Mouse (Mus musculus) kidney, embryonic 14.5 days (tissue): ENCODE results near the gene Alpk1. TPM values are rescaled to one million over a fixed set of nuclear protein-coding genes. Genes with fewer than 3 reads are reported as not detected.

Experiments used
- ATAC-seq: fragments of 200-750 bp; cut with Nextera tagmentation; 2 replicates; pipeline ENCODE4 v1.8.0; 2017; ENCODE audit warnings: moderate number of reproducible peaks, mild to moderate bottlenecking, moderate TSS enrichment, moderate library complexity; ENCODE audit not compliant: low FRiP score, low TSS enrichment
- H3K27ac ChIP-seq: fragments of 300-500 bp; sonication (generic); 2 replicates; pipeline ENCODE4 v1.5.1; 2014; ENCODE audit warnings: low read depth, mild to moderate bottlenecking, low read length, moderate library complexity, mixed read lengths
- H3K27me3 ChIP-seq: fragments of 300-500 bp; sonication (generic); 2 replicates; pipeline ENCODE4 v1.6.1; 2014; ENCODE audit warnings: mild to moderate bottlenecking, low read length; ENCODE audit not compliant: control insufficient read depth, insufficient read depth
- H3K36me3 ChIP-seq: fragments of 300-500 bp; sonication (generic); 2 replicates; pipeline ENCODE4 v1.6.1; 2014; ENCODE audit warnings: low read length, mixed read lengths; ENCODE audit not compliant: control insufficient read depth, insufficient read depth
- H3K4me1 ChIP-seq: fragments of 300-500 bp; sonication (generic); 2 replicates; pipeline ENCODE4 v1.6.1; 2014; ENCODE audit warnings: low read length, mixed read lengths; ENCODE audit not compliant: control insufficient read depth, insufficient read depth
- H3K4me2 ChIP-seq: fragments of 300-500 bp; sonication (generic); replicated peaks from 2 replicates; pipeline ENCODE4 v1.6.1; 2014; ENCODE audit warnings: low read depth, mild to moderate bottlenecking, low read length
- H3K4me3 ChIP-seq: fragments of 300-500 bp; sonication (generic); 2 replicates; pipeline ENCODE4 v1.5.1; 2014; ENCODE audit warnings: mild to moderate bottlenecking, low read length
- H3K9ac ChIP-seq: fragments of 300-500 bp; sonication (generic); 2 replicates; pipeline ENCODE4 v1.6.1; 2014; ENCODE audit warnings: low read depth, mild to moderate bottlenecking, low read length, moderate library complexity
- H3K9me3 ChIP-seq: fragments of 300-500 bp; sonication (generic); 2 replicates; pipeline ENCODE4 v1.6.1; 2016; ENCODE audit warnings: low read length; ENCODE audit not compliant: control insufficient read depth
- WGBS: fragments of 180-500 bp; shearing (Covaris S2); extraction: QIAGEN DNeasy Blood & Tissue Kit; methylation state at CpG from one replicate; pipeline ENCODE4 v1.1.7; 2014; 5-methylcytosine and 5-hydroxymethylcytosine counted together
- polyA plus RNA-seq: library from polyadenylated mRNA; unstranded; fragments of >200 nt; fragmentation: Nextera tagmentation; extraction: Ambion mirVana; gene quantifications from 2 replicates; pipeline ENCODE4 v1.2.1, GENCODE M21; 2014

Alpk1 gene
- polyA plus RNA-seq, 1 experiment from 2014 or later = 1.2 TPM

DNA sequence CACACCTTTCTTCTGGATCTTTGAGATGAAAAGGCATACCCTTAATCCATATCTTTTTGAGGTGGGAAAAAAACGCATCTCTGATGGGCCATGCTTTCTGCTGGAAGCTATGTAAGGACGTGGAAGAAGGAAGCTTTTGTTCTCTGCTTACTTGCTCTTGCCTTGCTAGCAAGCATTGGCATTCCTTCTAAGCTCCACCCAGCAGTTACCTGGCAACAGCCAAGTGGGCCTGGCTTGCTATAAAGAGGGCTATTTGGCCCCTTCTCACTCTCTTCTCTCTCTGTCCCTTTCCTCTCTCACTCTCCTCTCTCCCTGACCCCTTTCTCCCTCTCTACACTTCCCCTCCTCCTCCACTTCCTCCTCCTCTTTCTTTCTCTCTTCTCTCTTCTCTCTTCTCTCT, 63.6 kb downstream of the Alpk1 start:
- no peak overlapping the region for H3K4me2 ChIP-seq
- H3K27ac ChIP-seq = no peak overlapping the region
- no peak overlapping the region for H3K9ac ChIP-seq
- H3K4me1 ChIP-seq = no peaks in the 10 kb centered on the region
- H3K36me3 ChIP-seq = no peaks in the 10 kb centered on the region
- no peaks in the 10 kb centered on the region for H3K9me3 ChIP-seq
- ATAC-seq = no peak
- no peak overlapping the region for H3K4me3 ChIP-seq
- H3K27me3 ChIP-seq = no peaks in the 10 kb centered on the region
- 33% methylated on average over 2 of the region's 2 CpGs for WGBS

DNA sequence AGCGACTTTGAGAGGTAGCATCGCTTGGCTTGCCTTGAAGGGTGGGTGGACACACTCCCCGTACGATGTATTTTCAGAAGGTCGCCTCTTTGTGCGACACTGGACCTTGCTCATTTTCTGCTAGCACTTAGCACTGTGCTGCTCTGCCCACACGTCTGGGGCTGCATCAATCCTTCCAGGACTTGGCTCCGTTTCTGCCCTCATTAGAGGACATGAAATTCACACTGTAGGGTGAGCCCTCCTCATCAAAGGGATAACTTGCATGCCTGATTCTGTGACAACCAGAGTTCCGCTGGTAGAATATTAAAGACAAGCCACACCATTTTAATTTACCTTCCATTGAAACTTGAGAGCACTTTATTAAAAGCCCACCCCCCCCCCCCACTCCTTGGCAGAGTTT, 67.2 kb downstream of the Alpk1 start:
- Histone ChIP-seq H3K36me3 (no peaks in the 10 kb centered on the region), H3K27ac (no peak overlapping the region), H3K4me1 (no peaks in the 10 kb centered on the region), H3K9me3 (no peaks in the 10 kb centered on the region), H3K4me2 (no peak overlapping the region), H3K27me3 (no peaks in the 10 kb centered on the region), H3K9ac (no peak overlapping the region), H3K4me3 (no peak overlapping the region)
- 32% methylated on average over 9 of the region's 9 CpGs for WGBS
- no peak for ATAC-seq

- no peak overlapping the region for H3K4me3 ChIP-seq
- H3K4me1 ChIP-seq = no peaks in the 10 kb centered on the region
- ATAC-seq = no peak
- no peaks in the 10 kb centered on the region for H3K36me3 ChIP-seq
- 91% methylated on average over 3 of the region's 3 CpGs for WGBS
- no peaks in the 10 kb centered on the region for H3K9me3 ChIP-seq
- no peaks in the 10 kb centered on the region for H3K27me3 ChIP-seq
- H3K27ac ChIP-seq = no peak overlapping the region
- H3K9ac ChIP-seq = no peak overlapping the region
- H3K4me2 ChIP-seq = no peak overlapping the region
Observed at GRCm38 (mm10) chr3:127711536-127711935, 68.8 kb downstream of the Alpk1 start.

GRCm38 (mm10) chr3:127707089-127707485, 73.2 kb downstream of the Alpk1 start:
- Histone ChIP-seq H3K4me3 (no peak overlapping the region), H3K4me1 (no peaks in the 10 kb centered on the region), H3K4me2 (no peak overlapping the region), H3K9ac (no peak overlapping the region), H3K9me3 (no peaks in the 10 kb centered on the region), H3K27ac (no peak overlapping the region), H3K36me3 (no peaks in the 10 kb centered on the region), H3K27me3 (no peaks in the 10 kb centered on the region)
- no peak for ATAC-seq
- WGBS = 82% methylated on average over 5 of the region's 5 CpGs

DNA sequence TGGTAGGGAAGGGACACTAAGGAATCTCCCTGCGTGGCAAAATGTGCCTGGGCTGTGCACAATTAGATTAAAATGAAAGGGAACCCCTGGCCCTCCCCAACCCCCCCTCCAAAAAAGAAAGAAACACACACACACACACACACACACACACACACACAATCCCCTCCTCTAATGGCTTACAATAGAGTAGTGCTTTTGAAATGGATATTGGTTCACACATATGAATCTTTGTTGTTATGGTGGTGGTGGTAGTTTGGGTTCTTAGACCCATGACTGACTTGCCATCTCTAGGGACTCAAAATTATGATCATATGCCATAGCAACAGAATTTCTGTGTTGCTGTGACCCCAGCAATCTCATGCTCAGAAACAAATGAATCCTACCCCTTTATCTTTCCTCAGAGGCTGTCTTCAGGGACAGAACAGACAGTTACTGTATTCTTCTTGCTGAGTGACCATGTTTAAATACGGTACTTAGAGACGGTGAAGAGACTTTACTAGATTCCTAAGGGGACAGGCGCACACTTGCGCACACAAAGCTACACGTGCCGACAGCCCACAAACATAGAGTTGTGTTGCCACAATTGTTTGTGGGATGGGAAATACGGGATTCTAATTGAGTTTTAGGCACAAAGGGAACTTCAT, 73.8 kb downstream of the Alpk1 start:
- Histone ChIP-seq H3K36me3 (no peaks in the 10 kb centered on the region), H3K27ac (no peak overlapping the region), H3K4me2 (peak overlapping the region; percentile 39), H3K9me3 (no peaks in the 10 kb centered on the region), H3K4me3 (peak overlapping the region; percentile 25; the same call in 1 of the 2 replicates), H3K9ac (no peak overlapping the region), H3K4me1 (no peaks in the 10 kb centered on the region), H3K27me3 (no peaks in the 10 kb centered on the region)
- WGBS = 79% methylated on average over 8 of the region's 8 CpGs
- no peak for ATAC-seq

DNA sequence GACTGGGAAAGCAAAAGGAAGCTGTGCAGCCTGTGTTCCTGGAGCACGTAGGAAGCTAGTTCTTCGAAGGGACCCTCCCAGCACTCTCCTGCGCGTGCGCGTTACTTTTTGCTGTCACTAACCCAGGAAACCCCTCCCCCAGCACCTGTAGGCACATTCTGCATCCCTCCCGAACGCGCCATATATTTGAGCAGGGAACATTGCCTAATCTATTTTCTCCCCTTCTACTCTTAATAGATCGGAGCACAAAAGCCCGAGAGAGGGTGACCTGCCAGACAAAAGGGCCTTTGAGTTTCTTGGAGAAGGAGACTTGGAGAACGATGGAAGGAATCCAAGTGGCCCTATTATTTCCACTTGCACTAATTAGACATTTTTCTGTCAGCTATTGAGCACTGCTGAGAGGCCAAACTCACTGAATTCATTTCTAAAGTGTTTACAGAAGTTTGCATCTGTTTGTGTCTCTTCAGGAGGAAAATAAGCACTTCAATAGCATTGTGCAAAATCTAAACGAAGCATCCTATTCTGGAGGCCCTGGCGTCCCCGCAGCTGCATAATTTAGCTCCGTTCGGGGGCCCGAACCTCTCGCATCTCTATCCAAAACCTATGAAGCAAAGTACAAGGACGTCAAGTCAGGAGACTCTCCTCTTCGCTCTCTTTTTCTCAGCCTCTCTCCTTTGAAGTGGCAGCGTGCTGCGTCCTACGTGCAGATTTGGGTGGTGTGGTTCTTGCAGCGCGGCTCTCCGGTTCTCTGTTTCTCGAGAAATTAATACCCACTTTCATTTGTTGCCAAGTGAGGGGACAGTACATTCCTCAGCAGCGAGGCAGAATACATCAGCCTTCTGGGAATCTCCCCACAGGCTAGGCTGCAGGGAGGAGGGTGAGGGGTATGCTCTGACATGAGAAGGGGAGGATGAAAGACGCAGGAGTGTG, 74.5 kb downstream of the Alpk1 start:
- Histone ChIP-seq H3K9ac (no peak overlapping the region), H3K27ac (no peak overlapping the region), H3K36me3 (no peaks in the 10 kb centered on the region), H3K9me3 (no peaks in the 10 kb centered on the region), H3K27me3 (no peaks in the 10 kb centered on the region), H3K4me1 (no peaks in the 10 kb centered on the region), H3K4me2 (peak overlapping the region; percentile 39), H3K4me3 (peak overlapping the region; percentile 25)
- 11% methylated on average over 30 of the region's 30 CpGs for WGBS
- peak; percentile 82 for ATAC-seq

GRCm38 (mm10) chr3:127705139-127705514, 75.2 kb downstream of the Alpk1 start:
- WGBS = 52% methylated on average over 11 of the region's 11 CpGs
- Histone ChIP-seq H3K36me3 (no peaks in the 10 kb centered on the region), H3K4me1 (no peaks in the 10 kb centered on the region), H3K9ac (no peak overlapping the region), H3K27ac (no peak overlapping the region), H3K4me3 (peak overlapping the region; percentile 25), H3K9me3 (no peaks in the 10 kb centered on the region), H3K27me3 (no peaks in the 10 kb centered on the region), H3K4me2 (peak overlapping the region; percentile 39)
- peak; percentile 41; the same call in 1 of the 2 replicates for ATAC-seq

DNA sequence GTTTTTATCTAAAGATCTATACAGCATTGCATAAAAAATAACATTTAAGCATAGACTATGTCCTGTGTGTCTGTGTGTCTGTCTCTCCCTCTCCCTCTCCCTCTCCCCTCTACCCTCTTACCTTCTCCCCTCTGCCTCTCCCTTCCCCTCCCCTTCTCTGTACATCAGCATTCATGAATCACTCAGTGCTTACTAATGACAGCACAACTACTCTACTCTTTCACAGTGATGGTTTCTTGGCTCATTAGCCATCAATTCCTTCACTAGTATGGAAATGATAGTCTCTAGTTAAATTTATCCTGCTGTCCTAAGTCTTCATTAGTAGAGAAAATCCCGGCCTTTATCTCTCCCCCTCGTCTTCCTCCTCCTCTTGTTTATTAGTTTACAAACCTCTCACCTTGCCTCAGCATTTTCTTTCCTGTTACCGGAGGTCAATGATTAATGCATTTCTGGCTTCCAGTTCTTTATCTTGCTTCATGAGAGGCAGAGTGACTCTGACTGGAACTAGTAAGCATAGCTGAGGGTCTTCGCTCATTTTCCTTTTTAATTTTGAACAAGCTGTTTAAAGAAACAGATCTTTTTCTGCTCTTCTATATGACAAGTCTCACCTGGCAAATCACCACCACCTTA, 79.0 kb downstream of the Alpk1 start:
- WGBS = 61% methylated on average over 4 of the region's 4 CpGs
- ATAC-seq = no peak
- no peaks in the 10 kb centered on the region for H3K4me1 ChIP-seq
- no peak overlapping the region for H3K27ac ChIP-seq
- no peak overlapping the region for H3K4me2 ChIP-seq
- H3K4me3 ChIP-seq = no peak overlapping the region
- H3K9me3 ChIP-seq = no peaks in the 10 kb centered on the region
- no peaks in the 10 kb centered on the region for H3K36me3 ChIP-seq
- H3K9ac ChIP-seq = no peak overlapping the region
- H3K27me3 ChIP-seq = peaks cover 3% of the 10 kb centered on the region; the same call in 1 of the 2 replicates

DNA sequence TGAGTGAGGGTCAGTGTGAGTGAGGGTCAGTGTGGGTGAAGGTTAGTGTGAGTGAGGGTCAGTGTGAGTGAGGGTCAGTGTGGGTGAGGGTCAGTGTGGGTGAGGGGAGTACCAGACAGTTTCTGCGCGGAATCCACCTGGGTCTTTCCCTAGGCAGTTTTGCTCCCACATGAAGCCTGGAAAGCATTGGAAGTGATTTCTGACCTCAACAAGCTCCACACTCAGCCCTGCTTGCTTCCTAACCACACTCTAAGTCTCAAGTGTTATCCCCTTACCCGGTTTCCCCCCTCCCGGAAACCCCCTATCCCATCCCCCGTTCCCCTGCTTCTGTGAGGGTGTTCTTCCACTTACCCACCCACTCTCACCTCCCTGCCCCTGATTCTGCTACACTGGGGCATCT, 81.7 kb downstream of the Alpk1 start:
- ATAC-seq = no peak
- H3K4me3 ChIP-seq = no peak overlapping the region
- 0 out of 2 replicates have a peak, but pooled peaks cover 3% of the 10 kb centered on the region for H3K4me1 ChIP-seq
- peaks cover 18% of the 10 kb centered on the region for H3K27me3 ChIP-seq
- no peaks in the 10 kb centered on the region for H3K36me3 ChIP-seq
- no peak overlapping the region for H3K4me2 ChIP-seq
- no peak overlapping the region for H3K27ac ChIP-seq
- 90% methylated on average over 5 of the region's 5 CpGs for WGBS
- H3K9me3 ChIP-seq = no peaks in the 10 kb centered on the region
- no peak overlapping the region for H3K9ac ChIP-seq
